Mouse (Mus musculus) hindbrain, embryonic 15.5 days (tissue): ENCODE measurements at regions not wholly inside any gene's neighbourhood (a gene's known extent, or its start where the extent isn't known, plus 50 kb on each side); places are given as distances from the start of the nearest gene placed in this dataset.
"Not testable (repeated sequence)": the region's sequence is repeated elsewhere in the genome, so short reads cannot be mapped to it uniquely, and the experiment has no call there.

Experiments
- ATAC-seq: fragments of 200-750 bp; cut with Nextera tagmentation; 2 replicates; pipeline ENCODE4 v1.8.0; 2017; ENCODE audit warnings: low read depth, moderate number of reproducible peaks, moderate TSS enrichment; ENCODE audit not compliant: low FRiP score
- H3K27ac ChIP-seq: fragments of 300-500 bp; sonication (generic); replicated peaks from 2 replicates; pipeline ENCODE4 v1.5.1; 2015; ENCODE audit warnings: mild to moderate bottlenecking, inconsistent platforms
- H3K27me3 ChIP-seq: fragments of 300-500 bp; sonication (generic); 2 replicates; pipeline ENCODE4 v1.6.1; 2015; ENCODE audit warnings: control low read depth, inconsistent platforms
- H3K36me3 ChIP-seq: fragments of 300-500 bp; sonication (generic); 2 replicates; pipeline ENCODE4 v1.6.1; 2015; ENCODE audit warnings: control low read depth, inconsistent platforms
- H3K4me1 ChIP-seq: fragments of 300-500 bp; sonication (generic); replicated peaks from 2 replicates; pipeline ENCODE4 v1.6.1; 2015; ENCODE audit warnings: control low read depth, inconsistent platforms
- H3K4me2 ChIP-seq: fragments of 300-500 bp; sonication (generic); 2 replicates; pipeline ENCODE4 v1.6.1; 2015; ENCODE audit warnings: moderate library complexity, mild to moderate bottlenecking, inconsistent platforms
- H3K4me3 ChIP-seq: fragments of 300-500 bp; sonication (generic); 2 replicates; pipeline ENCODE4 v1.5.1; 2015; ENCODE audit warnings: mild to moderate bottlenecking, inconsistent platforms
- H3K9ac ChIP-seq: fragments of 300-500 bp; sonication (generic); 2 replicates; pipeline ENCODE4 v1.6.1; 2015; ENCODE audit warnings: inconsistent platforms
- H3K9me3 ChIP-seq: fragments of 300-500 bp; sonication (generic); 2 replicates; pipeline ENCODE4 v1.6.1; 2016; ENCODE audit warnings: control low read depth, inconsistent platforms
- WGBS: fragments of 180-500 bp; shearing (Covaris S2); methylation state at CpG from one replicate; pipeline ENCODE4 v1.1.7; 2015; 5-methylcytosine and 5-hydroxymethylcytosine counted together

DNA sequence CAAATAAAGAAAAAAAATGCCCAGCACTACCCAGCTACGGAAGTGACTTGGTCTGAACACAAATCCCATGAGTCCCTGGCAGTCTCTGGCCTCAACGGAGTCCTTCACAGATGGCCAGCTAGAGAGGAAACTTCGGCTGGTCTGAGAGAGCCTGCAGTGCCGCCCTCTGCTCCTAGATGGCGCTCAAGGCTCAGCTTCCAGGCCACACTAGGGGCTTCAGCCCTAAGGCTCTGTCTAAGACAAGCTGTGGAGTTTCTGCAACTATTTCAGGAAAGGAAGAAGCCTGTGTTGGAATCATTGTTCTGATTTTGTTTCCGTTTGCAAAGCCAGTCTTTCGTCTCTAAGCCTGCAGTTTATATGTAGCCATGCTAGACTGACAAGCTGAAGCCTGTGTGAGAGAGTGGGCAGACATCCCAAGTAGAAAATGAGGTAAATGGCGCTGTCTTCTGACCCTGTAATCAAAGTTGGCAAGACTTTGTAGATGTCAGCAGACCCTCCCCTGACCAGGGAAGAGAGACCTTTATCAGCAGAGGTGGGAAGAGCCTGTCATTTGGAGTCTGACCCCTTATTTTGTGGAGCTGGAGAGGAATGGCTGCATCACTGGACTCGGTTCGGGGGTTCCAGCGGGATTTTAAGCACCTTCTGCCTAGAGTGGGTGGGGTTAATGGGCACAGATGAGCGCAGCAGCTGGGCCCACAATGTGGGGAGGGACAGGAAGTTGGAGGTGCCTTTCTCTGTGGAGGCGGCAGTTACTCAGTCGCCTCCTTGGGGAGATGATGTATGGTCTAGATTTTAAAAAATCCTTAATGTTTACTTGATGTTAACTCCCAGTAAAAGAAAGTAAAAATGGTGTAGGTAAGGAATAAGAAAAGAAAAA is 197.5 kb downstream of the Nucb2 start:
- peak; percentile 78 for ATAC-seq
- Histone ChIP-seq H3K4me3 (no peak overlapping the region), H3K9me3 (0 out of 2 replicates have a peak, but pooled peaks cover 2% of the 10 kb centered on the region), H3K4me1 (peaks cover 5% of the 10 kb centered on the region), H3K27ac (no peak overlapping the region), H3K4me2 (no peak overlapping the region), H3K36me3 (no peaks in the 10 kb centered on the region), H3K9ac (no peak overlapping the region), H3K27me3 (no peaks in the 10 kb centered on the region)
- WGBS: 45% methylated on average over 14 of the region's 14 CpGs

DNA sequence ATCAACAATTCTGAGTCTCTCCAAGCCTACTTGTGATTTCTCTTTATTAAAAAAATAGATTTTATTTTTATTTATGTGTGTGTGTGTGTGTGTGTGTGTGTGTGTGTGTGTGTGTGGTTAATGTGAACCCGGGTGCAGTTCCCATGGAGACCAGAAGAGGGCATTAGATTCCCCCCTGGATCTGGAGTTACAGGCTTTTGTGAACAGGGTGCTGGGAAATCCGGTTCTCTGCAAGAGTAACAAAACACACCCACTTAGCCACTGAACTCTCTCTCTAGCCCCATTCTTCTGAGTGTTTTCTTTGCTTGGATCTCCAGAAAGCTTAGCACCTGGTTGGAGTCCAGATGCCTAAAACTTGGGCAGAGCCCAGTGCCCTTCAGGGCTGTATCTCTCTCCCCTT is 198.4 kb downstream of the Nucb2 start:
- Histone ChIP-seq H3K27ac (no peak overlapping the region), H3K36me3 (no peaks in the 10 kb centered on the region), H3K4me3 (no peak overlapping the region), H3K27me3 (no peaks in the 10 kb centered on the region), H3K4me2 (no peak overlapping the region), H3K9me3 (0 out of 2 replicates have a peak, but pooled peaks cover 2% of the 10 kb centered on the region), H3K9ac (no peak overlapping the region), H3K4me1 (peaks cover 5% of the 10 kb centered on the region)
- WGBS: 93% methylated on average over 2 of the region's 2 CpGs
- no peak for ATAC-seq

DNA sequence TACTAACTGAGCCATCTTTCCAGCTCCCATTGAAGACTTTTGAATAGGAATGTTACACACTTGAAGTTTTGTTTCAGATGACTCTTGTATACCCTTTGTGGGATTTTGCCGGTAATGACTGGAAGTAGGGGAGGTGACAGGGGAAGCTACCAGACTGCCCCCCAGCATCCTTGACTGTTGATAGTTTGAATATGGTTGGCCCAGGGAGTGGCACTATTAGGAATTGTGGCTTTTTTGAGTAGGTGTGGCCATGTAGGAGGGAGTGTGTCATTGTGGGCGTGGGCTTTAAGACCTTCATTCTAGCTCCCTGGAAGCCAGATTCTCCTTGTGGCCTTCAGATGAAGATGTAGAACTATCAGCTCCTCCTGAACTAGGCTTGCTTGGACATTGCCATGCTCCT is 207.4 kb downstream of the Nucb2 start:
- no peaks in the 10 kb centered on the region for H3K36me3 ChIP-seq
- WGBS: 90% methylated on average over 2 of the region's 2 CpGs
- H3K9me3 ChIP-seq: no peaks in the 10 kb centered on the region
- H3K27me3 ChIP-seq: no peaks in the 10 kb centered on the region
- H3K4me2 ChIP-seq: no peak overlapping the region
- ATAC-seq: no peak
- H3K4me1 ChIP-seq: 0 out of 2 replicates have a peak, but pooled peaks cover 3% of the 10 kb centered on the region
- H3K4me3 ChIP-seq: no peak overlapping the region
- H3K9ac ChIP-seq: no peak overlapping the region
- H3K27ac ChIP-seq: no peak overlapping the region

DNA sequence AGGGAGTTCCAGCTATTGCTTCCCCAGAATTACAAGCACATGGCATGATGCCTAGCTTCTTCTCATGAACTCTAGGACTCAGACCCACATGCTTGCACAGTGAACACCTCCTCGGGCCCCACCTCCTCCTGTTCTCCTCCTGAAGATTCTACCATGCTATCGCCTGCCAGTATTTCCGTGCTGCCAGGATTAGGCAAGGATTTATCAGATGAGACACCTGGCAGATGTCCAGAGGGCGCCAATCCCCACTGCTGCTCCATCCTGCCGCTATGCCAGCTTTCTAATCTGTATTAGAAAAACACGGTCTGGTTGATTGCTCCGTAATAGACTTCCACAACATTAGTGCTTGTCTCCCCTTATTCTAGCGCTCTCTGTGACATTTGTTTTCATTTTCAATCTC is 209.0 kb downstream of the Nucb2 start:
- WGBS: 57% methylated on average over 8 of the region's 8 CpGs
- H3K36me3 ChIP-seq: no peaks in the 10 kb centered on the region
- no peak overlapping the region for H3K9ac ChIP-seq
- 0 out of 2 replicates have a peak, but pooled peaks have one; percentile 42 for ATAC-seq
- H3K27ac ChIP-seq: no peak overlapping the region
- 0 out of 2 replicates have a peak, but pooled peaks cover 3% of the 10 kb centered on the region for H3K4me1 ChIP-seq
- H3K4me2 ChIP-seq: no peak overlapping the region
- H3K4me3 ChIP-seq: no peak overlapping the region
- H3K27me3 ChIP-seq: no peaks in the 10 kb centered on the region
- H3K9me3 ChIP-seq: no peaks in the 10 kb centered on the region

DNA sequence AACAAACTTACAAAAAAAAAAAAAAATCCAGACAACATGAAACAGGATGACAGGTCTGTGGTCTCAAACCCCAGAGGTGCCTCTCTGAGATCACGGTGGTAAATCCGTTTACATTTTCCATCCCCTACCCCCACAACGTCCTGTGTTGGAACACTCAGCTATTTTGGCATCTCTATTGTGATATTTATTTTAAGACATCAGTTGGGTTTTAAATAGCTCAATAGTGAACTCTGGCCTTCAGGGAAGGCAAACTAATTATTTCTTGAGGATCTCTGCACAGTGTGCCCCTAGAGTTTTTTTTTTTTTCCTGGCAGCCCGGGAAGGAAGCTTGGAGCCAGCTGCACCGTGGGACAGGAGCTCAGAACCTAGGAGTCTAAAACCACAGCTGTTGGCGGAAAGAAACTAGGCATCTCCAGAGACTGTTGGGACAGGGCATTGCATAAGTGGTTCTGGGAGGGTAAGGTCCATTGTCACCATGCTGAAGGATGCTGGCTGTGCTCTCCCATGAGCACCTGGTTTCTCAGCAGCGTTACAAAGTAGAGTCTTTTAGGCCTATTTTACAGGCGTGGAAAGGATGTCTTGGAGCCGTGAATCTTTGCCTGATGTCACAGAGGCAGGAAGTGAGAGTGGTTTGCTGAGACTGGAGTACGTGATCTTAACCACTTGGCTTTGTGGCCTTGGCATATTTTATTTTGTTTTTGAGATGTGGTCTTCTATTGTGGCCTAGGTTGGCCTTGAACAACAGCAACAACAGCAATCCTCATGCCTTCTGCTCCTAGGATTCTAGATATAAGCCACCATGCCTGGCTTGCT is 211.3 kb downstream of the Nucb2 start:
- no peaks in the 10 kb centered on the region for H3K9me3 ChIP-seq
- no peak overlapping the region for H3K4me3 ChIP-seq
- no peak overlapping the region for H3K27ac ChIP-seq
- H3K9ac ChIP-seq: no peak overlapping the region
- no peaks in the 10 kb centered on the region for H3K4me1 ChIP-seq
- H3K4me2 ChIP-seq: no peak overlapping the region
- ATAC-seq: no peak
- H3K27me3 ChIP-seq: no peaks in the 10 kb centered on the region
- H3K36me3 ChIP-seq: no peaks in the 10 kb centered on the region
- 66% methylated on average over 10 of the region's 10 CpGs for WGBS

DNA sequence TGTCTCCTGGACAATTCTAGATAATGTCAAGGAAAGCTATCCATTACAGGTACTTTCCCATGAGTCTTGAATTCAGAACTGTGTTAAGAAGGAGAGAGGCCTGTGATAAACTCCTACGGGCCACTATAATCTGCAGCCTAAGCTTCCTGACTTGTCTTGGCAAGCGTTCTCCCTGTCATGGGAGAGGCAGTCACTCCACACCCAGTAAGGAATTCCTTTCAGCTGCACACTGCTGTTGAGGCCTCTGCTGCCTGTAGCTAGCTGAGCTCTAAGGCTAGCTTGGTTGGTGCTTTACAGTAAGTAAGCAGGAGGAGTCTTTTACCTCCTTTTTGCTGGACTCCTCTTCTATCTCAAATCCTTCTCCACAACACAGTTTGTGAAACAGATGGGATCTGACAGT is 224.2 kb downstream of the Nucb2 start:
- 49% methylated on average over 2 of the region's 2 CpGs for WGBS
- Histone ChIP-seq H3K27ac (no peak overlapping the region; the same call in 1 of the 2 replicates), H3K27me3 (no peaks in the 10 kb centered on the region; the same call in 1 of the 2 replicates), H3K36me3 (no peaks in the 10 kb centered on the region), H3K4me1 (no peaks in the 10 kb centered on the region; the same call in 1 of the 2 replicates), H3K4me3 (no peak overlapping the region), H3K9me3 (no peaks in the 10 kb centered on the region), H3K9ac (no peak overlapping the region), H3K4me2 (no peak overlapping the region)
- ATAC-seq: no peak

DNA sequence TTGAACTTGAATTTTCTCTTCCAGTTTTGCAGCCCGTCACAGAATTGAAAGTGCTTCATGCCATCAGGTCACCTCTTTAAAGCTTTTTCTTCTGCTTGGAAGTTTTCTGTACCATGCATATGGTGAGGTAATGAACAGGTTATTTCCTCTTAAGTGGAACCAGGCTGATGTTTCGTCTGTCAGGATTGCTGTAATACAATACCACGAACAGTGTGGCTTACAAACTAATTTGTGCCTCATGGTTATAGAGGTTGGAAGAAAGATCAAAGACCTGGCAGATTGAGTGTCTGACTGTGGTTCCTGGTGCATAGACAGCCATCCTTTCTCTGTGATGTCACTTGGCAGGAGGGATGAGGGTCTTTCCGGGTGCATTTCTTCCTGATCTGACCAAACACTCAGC is 225.6 kb downstream of the Nucb2 start:
- H3K4me3 ChIP-seq: no peak overlapping the region
- WGBS: 77% methylated on average over 4 of the region's 4 CpGs
- no peaks in the 10 kb centered on the region; the same call in 1 of the 2 replicates for H3K4me1 ChIP-seq
- no peak for ATAC-seq
- H3K9ac ChIP-seq: no peak overlapping the region
- no peak overlapping the region for H3K4me2 ChIP-seq
- H3K9me3 ChIP-seq: no peaks in the 10 kb centered on the region
- H3K27ac ChIP-seq: no peak overlapping the region
- H3K36me3 ChIP-seq: no peaks in the 10 kb centered on the region
- no peaks in the 10 kb centered on the region; the same call in 1 of the 2 replicates for H3K27me3 ChIP-seq

DNA sequence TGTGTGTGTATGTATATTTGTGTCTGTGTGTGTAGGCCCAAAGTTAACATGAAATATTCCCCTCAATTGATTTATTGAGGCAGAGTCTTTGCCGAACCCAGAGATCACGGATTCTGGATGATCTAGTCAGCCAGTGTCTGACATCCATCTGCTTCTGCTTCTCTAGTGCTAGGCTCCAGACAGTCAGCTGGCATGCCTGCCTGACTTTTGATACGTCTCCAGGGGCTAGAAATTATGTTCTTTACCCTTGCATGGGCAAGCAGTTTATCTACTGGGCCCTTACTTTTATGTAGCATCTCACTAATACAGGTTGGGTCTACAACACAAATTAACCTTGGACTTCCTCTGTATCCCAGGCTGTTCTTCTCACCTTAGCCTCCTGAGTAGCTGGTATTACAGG is 231.5 kb downstream of the Nucb2 start:
- no peak for ATAC-seq
- 52% methylated on average over 3 of the region's 3 CpGs for WGBS
- no peaks in the 10 kb centered on the region for H3K27me3 ChIP-seq
- no peak overlapping the region for H3K4me2 ChIP-seq
- H3K9ac ChIP-seq: no peak overlapping the region
- no peaks in the 10 kb centered on the region for H3K4me1 ChIP-seq
- H3K4me3 ChIP-seq: no peak overlapping the region
- H3K36me3 ChIP-seq: no peaks in the 10 kb centered on the region
- H3K27ac ChIP-seq: no peak overlapping the region
- H3K9me3 ChIP-seq: no peaks in the 10 kb centered on the region

DNA sequence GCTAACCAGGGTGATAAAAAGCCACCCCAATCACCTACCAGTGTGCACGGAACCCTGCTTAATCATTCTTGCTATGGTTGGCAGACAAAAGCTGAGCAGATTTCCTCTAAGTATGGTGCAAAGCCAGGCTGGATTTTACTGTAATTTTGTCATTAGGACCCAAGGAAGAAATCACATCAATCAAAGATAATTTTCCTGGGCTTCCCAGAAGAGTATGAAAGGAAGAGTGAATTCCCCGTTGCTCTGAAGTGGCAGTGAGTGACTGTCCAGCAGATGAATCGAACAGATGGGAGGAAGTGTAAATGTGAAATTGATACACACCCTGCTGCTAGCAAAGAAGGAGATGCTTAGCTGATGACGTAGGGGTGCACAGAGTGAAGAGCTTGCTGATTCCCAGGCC is 232.2 kb downstream of the Nucb2 start:
- Histone ChIP-seq H3K36me3 (no peaks in the 10 kb centered on the region), H3K27ac (no peak overlapping the region), H3K4me2 (no peak overlapping the region), H3K4me3 (no peak overlapping the region), H3K27me3 (no peaks in the 10 kb centered on the region), H3K9ac (no peak overlapping the region; the same call in 1 of the 2 replicates), H3K9me3 (no peaks in the 10 kb centered on the region), H3K4me1 (no peaks in the 10 kb centered on the region)
- 32% methylated on average over 4 of the region's 4 CpGs for WGBS
- ATAC-seq: no peak

DNA sequence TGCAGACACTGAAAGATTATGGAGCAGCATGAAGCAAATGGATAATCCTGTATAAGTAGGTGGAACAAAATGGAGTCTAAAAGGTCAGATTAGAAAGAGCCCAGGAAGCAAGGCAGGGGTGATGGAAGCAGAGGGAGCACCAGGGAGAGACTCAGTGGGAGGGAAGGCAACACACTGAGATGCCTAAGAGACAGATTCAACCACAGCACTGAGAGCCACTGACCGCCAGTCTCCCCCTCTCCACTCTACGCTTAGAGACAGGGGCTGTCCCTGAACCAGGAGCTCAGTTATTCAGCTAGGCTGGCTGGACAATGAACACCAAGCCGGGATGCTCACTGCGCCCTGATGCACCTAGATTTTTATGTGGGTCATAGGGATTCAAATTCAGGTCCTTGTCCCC is 233.8 kb downstream of the Nucb2 start:
- ATAC-seq: no peak
- Histone ChIP-seq H3K27ac (no peak overlapping the region), H3K27me3 (0 out of 2 replicates have a peak, but pooled peaks cover 4% of the 10 kb centered on the region), H3K4me2 (no peak overlapping the region), H3K9ac (no peak overlapping the region), H3K36me3 (no peaks in the 10 kb centered on the region), H3K9me3 (no peaks in the 10 kb centered on the region), H3K4me3 (no peak overlapping the region), H3K4me1 (no peaks in the 10 kb centered on the region)
- 91% methylated on average over 4 of the region's 4 CpGs for WGBS

DNA sequence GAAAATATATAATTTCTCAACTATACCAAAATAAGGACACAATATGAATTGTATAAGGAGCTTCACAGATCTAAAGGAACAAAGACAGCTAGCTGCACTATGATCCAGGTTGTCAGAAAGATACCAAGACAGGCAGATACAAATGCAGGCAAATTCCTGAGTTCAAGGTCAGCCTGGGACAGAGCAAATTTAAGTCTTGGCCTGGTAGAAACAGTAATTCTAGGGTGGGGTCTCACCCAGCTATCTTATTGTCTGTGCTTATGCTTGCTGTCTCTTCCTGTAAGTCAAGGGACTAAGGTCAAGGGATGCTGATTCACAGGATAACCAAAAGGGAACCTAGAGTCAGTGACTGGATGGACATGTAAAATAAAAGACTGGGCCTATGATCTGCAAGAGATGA is 250.4 kb downstream of the Nucb2 start:
- Histone ChIP-seq H3K4me2 (no peak overlapping the region), H3K4me1 (no peaks in the 10 kb centered on the region), H3K9ac (no peak overlapping the region), H3K27me3 (no peaks in the 10 kb centered on the region), H3K36me3 (no peaks in the 10 kb centered on the region), H3K27ac (no peak overlapping the region), H3K4me3 (no peak overlapping the region), H3K9me3 (no peaks in the 10 kb centered on the region)
- ATAC-seq: no peak

DNA sequence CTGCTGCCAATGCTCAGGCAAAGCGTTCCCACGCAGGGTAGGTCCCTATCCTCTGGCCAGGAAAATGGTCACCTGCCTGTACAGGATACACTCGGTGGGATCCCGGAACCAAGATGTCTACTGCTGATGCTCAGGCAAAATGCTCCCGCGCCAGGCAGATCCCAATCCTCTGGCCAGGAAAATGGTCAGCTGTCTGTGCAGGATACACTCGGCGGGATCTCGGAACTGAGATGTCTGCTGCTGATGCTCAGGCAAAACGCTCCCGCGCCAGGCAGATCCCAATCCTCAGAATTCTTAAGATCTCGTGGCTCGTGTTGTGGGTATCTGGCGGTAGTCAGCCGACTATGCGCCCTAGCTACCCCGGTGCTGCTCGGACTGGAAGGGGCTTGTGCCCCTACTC is 288.0 kb downstream of the Nucb2 start:
- not testable (repeated sequence) for H3K4me3 ChIP-seq, H3K9me3 ChIP-seq, ATAC-seq, H3K36me3 ChIP-seq, H3K9ac ChIP-seq, H3K27ac ChIP-seq, H3K4me2 ChIP-seq, H3K4me1 ChIP-seq, H3K27me3 ChIP-seq
- WGBS: 93% methylated on average over 19 of the region's 19 CpGs
